Mouse (Mus musculus) Patski (cell line): Measurements from ENCODE around the gene Iqschfp. TPM values are rescaled to one million over a fixed set of nuclear protein-coding genes. Genes with fewer than 3 reads are reported as not detected.

Experiments
- ATAC-seq: fragments of 100-300 bp; one replicate; pipeline ENCODE4 v1.8.0; 2021
- CTCF ChIA-PET: fragments of 350-600 bp; sonication (Branson Sonifier 250); formaldehyde crosslinking; loops from one replicate; lab custom pipeline; 2022; ENCODE audit warnings: inconsistent platforms; lab: Charles Lee
- POLR2A ChIA-PET: fragments of 350-600 bp; sonication (Branson Sonifier 250); formaldehyde crosslinking; loops from one replicate; lab custom pipeline; 2022; ENCODE audit warnings: antibody characterized with exemption, inconsistent platforms; lab: Charles Lee
- DNase-seq: peaks from one replicate; pipeline ENCODE4 v3.0.0-alpha.2; 2011; ENCODE audit warnings: low read depth, low spot score
- H3K27me3 ChIP-seq: fragments of 371-371 bp; one replicate; pipeline ENCODE4 v1.5.1; 2021
- CTCF ChIP-seq: fragments of 100-300 bp; IDR thresholded peaks from one replicate; pipeline ENCODE4 v1.5.1; 2021
- in situ Hi-C: fragments of 300-500 bp; cut with MboI; formaldehyde crosslinking; loops from 3 replicates; pipeline ENCODE4 v1.11.1; 2018; ENCODE audit warnings: low pct_unique_long_range_greater_than_20kb, mixed read lengths
- polyA plus RNA-seq: library from polyadenylated mRNA; unstranded; gene quantifications from one replicate; pipeline ENCODE4 v1.2.3, GENCODE M21; 2021

The Iqschfp gene
- polyA plus RNA-seq, 1 experiment from 2014 or later, result not detected

- ATAC-seq, result no peak
- in situ Hi-C loops, result no loop called here
- POLR2A ChIA-PET, result interaction anchor here (0.9 kb wide), 1 partner anchor 9 kb away, joined by 3 read pairs; no protein-coding TSS in a partner anchor
Measured at GRCm38 (mm10) chr3:68019401-68019800, 127.4 kb downstream of the Iqschfp start.

GRCm38 (mm10) chr3:68036097-68036496 is 144.1 kb downstream of the Iqschfp start:
- in situ Hi-C loops, result no loop called here
- POLR2A ChIA-PET, result no interaction called here
- ATAC-seq (no peak), DNase-seq (no peak)
- TF ChIP-seq CTCF, result no peak
- peaks cover 66% of the 10 kb centered on the region for H3K27me3 ChIP-seq
- CTCF ChIA-PET, result interaction anchor here (0.7 to 1.6 kb wide), 3 partner anchors 10 to 21 kb away, joined by 3 to 5 read pairs (median 3); no protein-coding TSS in a partner anchor

More at GRCm38 (mm10) chr3:68019401-68019800, 127.4 kb downstream of the Iqschfp start:
- CTCF ChIA-PET, result no interaction called here
- DNase-seq, result no peak
- peaks cover 80% of the 10 kb centered on the region for H3K27me3 ChIP-seq
- no peak for TF ChIP-seq CTCF

- ChIA-PET CTCF (no interaction called here), POLR2A (no interaction called here)
- in situ Hi-C loops, result loop anchor here (5.0 to 10.0 kb wide), 3 partner anchors 421 to 688 kb away; partner anchors contain the start of gene Rarres1
- ATAC-seq (no peak), DNase-seq (no peak)
- H3K27me3 ChIP-seq, result peaks cover 44% of the 10 kb centered on the region
- no peak for TF ChIP-seq CTCF
Measured at GRCm38 (mm10) chr3:68042951-68043350, 150.9 kb downstream of the Iqschfp start.

GRCm38 (mm10) chr3:68045475-68046416 is 153.7 kb downstream of the Iqschfp start:
- in situ Hi-C loops, result loop anchor here (10.0 kb wide), 2 partner anchors 531 to 691 kb away; partner anchors contain the start of gene Rarres1
- ATAC-seq (peak; percentile 64), DNase-seq (peak; percentile 22)
- ChIA-PET CTCF (interaction anchor here (0.6 to 4.0 kb wide), 23 partner anchors 8 to 533 kb away, joined by 3 to 46 read pairs (median 3); partner anchors contain the start of gene Schip1), POLR2A (no interaction called here)
- peak; percentile 91 for TF ChIP-seq CTCF
- peaks cover 26% of the 10 kb centered on the region for H3K27me3 ChIP-seq

- TF ChIP-seq CTCF, result peak; percentile 75
- POLR2A ChIA-PET, result no interaction called here
- in situ Hi-C loops, result loop anchor here (10.0 to 25.0 kb wide), 2 partner anchors 661 to 884 kb away; no protein-coding TSS in a partner anchor
Measured at GRCm38 (mm10) chr3:68053538-68053937, 161.5 kb downstream of the Iqschfp start.

GRCm38 (mm10) chr3:68055071-68055470 is 163.0 kb downstream of the Iqschfp start:
- CTCF ChIA-PET, result interaction anchor here (1.5 to 6.0 kb wide), 2 partner anchors 10 to 15 kb away, joined by 5 to 46 read pairs; no protein-coding TSS in a partner anchor
- ATAC-seq, result no peak
- in situ Hi-C loops, result loop anchor here (5.0 to 25.0 kb wide), 4 partner anchors 487 to 882 kb away; no protein-coding TSS in a partner anchor
- no peak for DNase-seq
- TF ChIP-seq CTCF, result no peak
- POLR2A ChIA-PET, result no interaction called here
- peaks cover 35% of the 10 kb centered on the region for H3K27me3 ChIP-seq

More at GRCm38 (mm10) chr3:68053538-68053937, 161.5 kb downstream of the Iqschfp start:
- DNase-seq, result no peak
- ATAC-seq, result no peak
- peaks cover 35% of the 10 kb centered on the region for H3K27me3 ChIP-seq
- CTCF ChIA-PET, result interaction anchor here (0.6 to 6.0 kb wide), 11 partner anchors 8 to 664 kb away, joined by 3 to 46 read pairs (median 4); partner anchors contain the start of gene Schip1

GRCm38 (mm10) chr3:68056373-68057275 is 164.6 kb downstream of the Iqschfp start:
- TF ChIP-seq CTCF, result peak; percentile 98
- peaks cover 34% of the 10 kb centered on the region for H3K27me3 ChIP-seq
- POLR2A ChIA-PET, result interaction anchor here (0.6 to 1.4 kb wide), 2 partner anchors 9 to 411 kb away, joined by 3 read pairs; no protein-coding TSS in a partner anchor
- DNase-seq, result peak; percentile 27
- ATAC-seq, result peak; percentile 75
- CTCF ChIA-PET, result interaction anchor here (0.6 to 6.0 kb wide), 28 partner anchors 9 to 882 kb away, joined by 3 to 46 read pairs (median 4); no protein-coding TSS in a partner anchor
- in situ Hi-C loops, result loop anchor here (5.0 to 25.0 kb wide), 4 partner anchors 486 to 881 kb away; no protein-coding TSS in a partner anchor

GRCm38 (mm10) chr3:68059162-68059800 is 167.2 kb downstream of the Iqschfp start:
- ChIA-PET CTCF (interaction anchor here (0.9 to 6.0 kb wide), 8 partner anchors 11 to 658 kb away, joined by 3 to 46 read pairs (median 4); no protein-coding TSS in a partner anchor), POLR2A (no interaction called here)
- in situ Hi-C loops, result loop anchor here (5.0 to 25.0 kb wide), 4 partner anchors 483 to 878 kb away; no protein-coding TSS in a partner anchor
- ATAC-seq (no peak), DNase-seq (no peak)
- peak; percentile 95 for TF ChIP-seq CTCF
- peaks cover 34% of the 10 kb centered on the region for H3K27me3 ChIP-seq

GRCm38 (mm10) chr3:68064731-68065130 is 172.7 kb downstream of the Iqschfp start, which contains the start of gene Schip1:
Gene Schip1 (plus strand): TSS chr3:68064802.
- CTCF ChIA-PET, result interaction anchor here (0.9 to 2.1 kb wide), 3 partner anchors 8 to 19 kb away, joined by 3 to 8 read pairs (median 6); no protein-coding TSS in a partner anchor
- POLR2A ChIA-PET, result no interaction called here
- peaks cover 63% of the 10 kb centered on the region for H3K27me3 ChIP-seq
- no peak for TF ChIP-seq CTCF
- in situ Hi-C loops, result loop anchor here (5.0 to 25.0 kb wide), 2 partner anchors 403 to 873 kb away; no protein-coding TSS in a partner anchor
- no peak for ATAC-seq
- DNase-seq, result no peak
